Mouse (Mus musculus) mature B cell (primary cell): ENCODE measurements around the gene Cipc.

ENCODE experiments used
- in situ Hi-C: fragments of 300-500 bp; cut with MboI; formaldehyde crosslinking; loops from 2 replicates; pipeline ENCODE4 v1.14.3; 2019

Gene Cipc

GRCm38 (mm10) chr12:86960791-86961335, 14.0 kb downstream of the Cipc start:
- in situ Hi-C loops, result no loop called here

DNA sequence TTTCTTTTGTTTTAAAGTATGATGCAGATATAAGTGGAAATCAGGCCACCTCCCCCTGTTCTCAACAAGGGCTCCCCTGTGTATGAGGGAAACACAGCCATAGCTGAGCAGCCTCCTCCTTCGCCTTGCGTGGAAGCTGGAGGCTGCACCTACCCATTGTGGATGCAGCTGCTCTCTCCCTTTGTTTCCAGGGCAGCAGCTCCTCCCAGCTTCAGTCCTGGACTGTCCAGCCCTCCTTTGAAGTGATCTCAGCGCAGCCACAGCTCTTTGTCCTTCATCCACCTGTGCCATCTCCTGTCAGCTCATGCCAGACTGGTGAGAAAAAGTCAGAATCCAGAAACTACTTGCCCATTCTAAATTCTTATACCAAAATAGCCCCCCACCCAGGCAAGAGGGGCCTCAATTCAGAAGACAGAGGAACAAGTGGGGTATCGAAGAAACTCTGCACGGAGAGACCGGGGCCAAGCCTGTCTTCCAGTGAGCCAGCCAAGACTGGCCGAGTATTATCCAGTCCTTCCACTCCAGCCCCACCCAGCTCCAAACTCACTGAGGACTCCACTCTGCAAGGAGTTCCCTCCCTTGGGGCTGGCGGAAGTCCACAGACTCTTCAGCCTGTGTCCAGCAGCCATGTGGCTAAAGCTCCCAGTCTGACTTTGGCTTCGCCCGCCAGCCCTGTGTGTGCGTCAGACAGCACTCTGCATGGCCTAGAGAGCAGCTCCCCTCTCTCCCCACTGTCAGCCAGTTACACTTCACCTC, 14.9 kb downstream of the Cipc start:
- in situ Hi-C loops, result no loop called here

- in situ Hi-C loops, result no loop called here
Measured at GRCm38 (mm10) chr12:86964278-86965057, 17.6 kb downstream of the Cipc start.

- in situ Hi-C loops, result no loop called here
Measured at GRCm38 (mm10) chr12:86965237-86965799, 18.5 kb downstream of the Cipc start.

- in situ Hi-C loops, result no loop called here
Measured at GRCm38 (mm10) chr12:86968468-86969219, 21.8 kb downstream of the Cipc start.

DNA sequence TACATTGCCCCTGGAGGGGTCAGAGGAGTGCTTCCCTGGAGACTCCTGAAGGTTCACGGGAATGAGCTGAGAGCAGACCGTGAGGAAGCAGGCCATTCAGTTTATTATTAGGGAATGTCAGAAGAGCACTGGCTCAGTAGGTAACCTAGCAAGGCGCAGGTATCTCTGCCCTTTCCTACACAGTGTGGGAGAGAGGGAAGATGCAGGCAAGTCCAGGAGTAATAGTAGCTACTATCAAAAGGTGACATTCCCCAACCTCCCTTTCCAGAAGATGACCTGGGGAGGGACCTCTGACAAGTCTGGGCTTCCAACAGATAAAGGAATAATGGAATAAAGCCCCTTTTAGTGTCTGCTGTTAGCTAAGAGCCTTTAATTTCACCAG, 22.4 kb downstream of the Cipc start:
- in situ Hi-C loops, result no loop called here

GRCm38 (mm10) chr12:86971089-86971488, 24.2 kb downstream of the Cipc start:
- in situ Hi-C loops, result no loop called here

- in situ Hi-C loops, result no loop called here
Measured at GRCm38 (mm10) chr12:86973216-86973615, 26.4 kb downstream of the Cipc start.

DNA sequence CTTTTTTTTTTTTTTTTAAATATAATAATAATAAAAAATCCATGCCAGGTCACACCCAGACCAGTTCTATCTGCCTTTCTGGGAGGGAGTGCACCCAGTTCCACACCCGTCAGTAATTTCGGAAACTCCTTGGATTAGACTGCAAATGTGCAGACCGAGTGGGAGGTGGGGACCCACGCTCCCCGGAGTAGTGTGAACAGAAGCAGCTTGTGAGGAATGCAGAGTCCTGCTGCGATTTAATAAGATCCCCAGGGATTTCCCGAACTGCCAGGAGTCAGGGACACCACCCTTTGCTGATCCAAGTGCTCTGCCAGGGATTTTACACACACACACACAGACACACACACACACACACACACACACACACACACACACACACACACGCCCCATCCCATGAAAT, 26.9 kb downstream of the Cipc start:
- in situ Hi-C loops, result no loop called here

- in situ Hi-C loops, result no loop called here
Measured at GRCm38 (mm10) chr12:86974387-86975288, 27.8 kb downstream of the Cipc start.

DNA sequence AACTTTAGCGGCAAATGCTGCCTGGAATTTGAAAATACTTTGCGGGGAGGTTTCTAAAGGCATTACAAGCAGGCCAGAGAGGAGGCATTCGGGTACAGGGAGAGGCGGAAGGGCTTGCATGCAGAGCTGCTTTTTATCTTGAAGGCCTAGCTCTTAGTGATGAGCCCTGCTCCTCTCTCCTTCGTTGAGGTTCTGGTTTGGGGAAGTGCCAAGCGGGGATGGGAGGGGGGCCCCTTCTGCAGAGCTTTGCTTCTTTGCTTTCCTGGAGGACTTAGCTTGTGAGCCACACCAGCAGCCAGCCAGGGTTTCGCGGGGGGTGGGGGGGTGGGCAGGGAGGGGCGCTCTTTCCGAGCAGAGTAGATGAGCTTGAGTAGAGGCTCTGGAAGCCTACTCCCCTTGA, 28.9 kb downstream of the Cipc start:
- in situ Hi-C loops, result no loop called here

GRCm38 (mm10) chr12:86976511-86977168, 29.8 kb downstream of the Cipc start:
- in situ Hi-C loops, result no loop called here

DNA sequence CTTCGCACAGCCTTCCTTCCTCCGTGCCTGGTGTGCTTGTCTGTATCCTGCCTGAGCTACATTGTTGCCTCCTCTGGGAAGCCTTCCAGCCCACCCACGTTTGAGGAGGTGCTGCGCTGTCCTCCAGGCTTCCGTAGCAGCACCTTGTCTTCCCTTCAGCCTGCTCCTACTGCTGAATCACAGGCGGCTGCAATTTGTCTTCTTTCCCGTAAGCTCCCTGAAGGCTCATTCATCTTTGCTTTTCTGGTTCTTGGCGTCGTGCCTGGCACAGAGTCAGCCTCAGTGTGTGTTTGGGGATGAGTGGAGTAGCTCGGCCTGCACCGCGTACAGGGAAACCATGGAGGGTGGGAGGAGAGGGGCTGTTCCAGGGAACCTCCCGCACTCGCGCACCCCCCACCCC, 31.0 kb downstream of the Cipc start:
- in situ Hi-C loops, result no loop called here

DNA sequence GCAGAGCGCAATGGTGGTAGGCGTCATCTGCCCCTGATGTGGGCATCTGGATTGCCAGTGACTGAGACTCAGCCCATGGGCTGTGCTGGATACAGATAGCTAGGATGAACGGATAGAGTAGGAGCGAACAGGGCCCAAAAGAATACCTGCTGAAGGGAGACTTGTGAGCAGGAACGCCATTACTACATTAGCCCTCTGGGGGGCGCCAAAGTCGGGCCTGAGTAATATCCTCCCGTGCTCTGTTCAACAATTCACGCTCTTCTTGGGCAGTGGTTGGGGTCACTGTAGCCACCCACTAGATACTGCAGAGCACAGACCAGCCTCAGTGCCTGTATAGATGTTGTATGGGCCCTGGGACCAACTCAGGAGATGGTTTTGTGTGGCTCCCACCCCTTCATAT, 34.3 kb downstream of the Cipc start:
- in situ Hi-C loops, result no loop called here

GRCm38 (mm10) chr12:86983470-86984193, 36.8 kb downstream of the Cipc start:
- in situ Hi-C loops, result no loop called here

- in situ Hi-C loops, result no loop called here
Measured at GRCm38 (mm10) chr12:86984194-86984555, 37.3 kb downstream of the Cipc start.

DNA sequence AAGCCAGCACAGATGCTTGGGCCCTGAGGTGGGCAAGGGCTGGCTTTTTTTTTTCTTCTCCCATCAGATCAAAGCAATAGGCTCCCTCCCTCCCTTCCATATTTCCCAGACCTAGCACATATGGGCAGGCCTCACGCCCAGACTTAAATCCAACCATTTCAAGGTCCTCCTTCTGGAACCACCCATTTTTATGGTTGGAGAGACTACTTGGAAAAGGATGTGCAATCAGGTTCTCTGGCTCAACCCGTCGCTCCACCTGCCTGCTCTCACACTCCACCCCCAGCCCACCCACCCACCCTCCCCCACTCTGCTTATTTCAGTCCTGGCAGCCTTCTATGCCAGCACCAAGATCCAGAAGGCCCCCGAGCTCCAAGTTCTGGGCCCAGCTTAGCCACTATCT, 39.7 kb downstream of the Cipc start:
- in situ Hi-C loops, result no loop called here

GRCm38 (mm10) chr12:86988227-86988626, 41.4 kb downstream of the Cipc start:
- in situ Hi-C loops, result no loop called here

DNA sequence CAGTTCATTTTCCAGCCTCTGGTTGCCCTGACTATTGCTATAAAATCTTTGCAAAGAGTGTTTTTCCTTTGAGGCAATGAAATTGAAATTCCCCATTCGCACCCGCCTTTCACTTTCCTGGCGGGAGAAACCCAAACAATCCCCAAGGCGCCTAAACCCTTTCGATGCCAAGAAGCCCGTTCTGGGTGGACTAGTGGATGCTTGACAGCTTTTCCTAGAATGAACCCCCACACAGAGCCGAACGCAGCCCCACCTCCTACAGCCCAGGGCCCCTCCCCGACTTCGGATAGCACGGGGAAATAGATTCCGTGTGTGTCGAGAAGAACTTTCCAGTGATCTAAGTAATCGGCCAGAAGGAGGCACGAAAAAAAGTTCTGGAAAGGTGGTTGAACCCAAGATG, 42.5 kb downstream of the Cipc start:
- in situ Hi-C loops, result no loop called here
